Mouse (Mus musculus): Measurements from ENCODE around the gene 2200002D01Rik. TPM values are rescaled to one million over a fixed set of nuclear protein-coding genes. Genes with fewer than 3 reads are reported as not detected.
"Not testable (repeated sequence)": the region's sequence is repeated elsewhere in the genome, so short reads cannot be mapped to it uniquely, and the experiment has no call there.

The 2200002D01Rik gene
- polyA plus RNA-seq, 1 experiment from 2014 or later: 7.6 TPM

GRCm38 (mm10) chr7:29211415-29212198 is 36.7 kb downstream of the 2200002D01Rik start:
- peak overlapping the region; percentile 17; the same call in 1 of the 2 replicates for H3K9ac ChIP-seq
- H3K4me3 ChIP-seq (replicated peaks): peak overlapping the region; percentile 47
- H3K36me3 ChIP-seq: no peaks in the 10 kb centered on the region
- no peaks in the 10 kb centered on the region for H3K27me3 ChIP-seq
- H3K4me2 ChIP-seq: peak overlapping the region; percentile 66
- peak overlapping the region; percentile 89 for H3K27ac ChIP-seq
- H3K4me1 ChIP-seq: peaks cover 25% of the 10 kb centered on the region
- peaks cover 6% of the 10 kb centered on the region; the same call in 1 of the 2 replicates for H3K9me3 ChIP-seq (replicated peaks)
- 3% methylated on average over 34 of the region's 34 CpGs for WGBS
- ATAC-seq (replicated peaks; ENCODE audit: low FRiP score): peak; percentile 80

GRCm38 (mm10) chr7:29211013-29211412 is 37.3 kb downstream of the 2200002D01Rik start:
- ATAC-seq (replicated peaks; ENCODE audit: low FRiP score); H3K9me3 ChIP-seq (replicated peaks); H3K9ac ChIP-seq; H3K27me3 ChIP-seq; H3K36me3 ChIP-seq: not testable (repeated sequence)
- 24% methylated on average over 15 of the region's 15 CpGs for WGBS
- H3K4me1 ChIP-seq: peaks cover 25% of the 10 kb centered on the region
- peak overlapping the region; percentile 66 for H3K4me2 ChIP-seq
- H3K27ac ChIP-seq: peak overlapping the region; percentile 89
- peak overlapping the region; percentile 47 for H3K4me3 ChIP-seq (replicated peaks)

GRCm38 (mm10) chr7:29202577-29202976 is 45.7 kb downstream of the 2200002D01Rik start:
- Histone ChIP-seq H3K4me1 (no peaks in the 10 kb centered on the region), H3K9ac (no peak overlapping the region), H3K4me2 (no peak overlapping the region), H3K4me3 (replicated peaks) (no peak overlapping the region), H3K27me3 (no peaks in the 10 kb centered on the region), H3K9me3 (replicated peaks) (no peaks in the 10 kb centered on the region), H3K36me3 (no peaks in the 10 kb centered on the region), H3K27ac (no peak overlapping the region)
- no peak for ATAC-seq (replicated peaks; ENCODE audit: low FRiP score)
- WGBS: 86% methylated on average over 6 of the region's 6 CpGs

Other genes with a start within 250 kb of the 2200002D01Rik start
- gene Ryr1, start 123.3 kb downstream of the 2200002D01Rik start, polyA plus RNA-seq (2015; fragmentation: Nextera tagmentation; extraction: Ambion mirVana): 1.6 and 1.8 TPM in 2 replicates
- gene Rasgrp4, start 113.6 kb downstream of the 2200002D01Rik start, polyA plus RNA-seq (2015; fragmentation: Nextera tagmentation; extraction: Ambion mirVana): 0.48 and 1.2 TPM in 2 replicates
- gene Fam98c, start 92.2 kb downstream of the 2200002D01Rik start, polyA plus RNA-seq (2015; fragmentation: Nextera tagmentation; extraction: Ambion mirVana): 19.4 and 21.4 TPM in 2 replicates
- gene Ggn, start 78.3 kb downstream of the 2200002D01Rik start, polyA plus RNA-seq (2015; fragmentation: Nextera tagmentation; extraction: Ambion mirVana): 0.72 and 1.00 TPM in 2 replicates
- gene Spred3, start 78.1 kb downstream of the 2200002D01Rik start, polyA plus RNA-seq (2015; fragmentation: Nextera tagmentation; extraction: Ambion mirVana): 3.4 and 4.0 TPM in 2 replicates
- 263 and 266 TPM in 2 replicates for gene Psmd8, start 67.8 kb downstream of the 2200002D01Rik start, polyA plus RNA-seq (2015; fragmentation: Nextera tagmentation; extraction: Ambion mirVana)
- 0.96 and 1.1 TPM in 2 replicates for gene Catsperg1, start 34.4 kb downstream of the 2200002D01Rik start, polyA plus RNA-seq (2015; fragmentation: Nextera tagmentation; extraction: Ambion mirVana)
- 1.6 and 1.7 TPM in 2 replicates for gene Kcnk6, start 16.0 kb downstream of the 2200002D01Rik start, polyA plus RNA-seq (2015; fragmentation: Nextera tagmentation; extraction: Ambion mirVana)
- 122 and 123 TPM in 2 replicates for gene Yif1b, start 10.1 kb downstream of the 2200002D01Rik start, polyA plus RNA-seq (2015; fragmentation: Nextera tagmentation; extraction: Ambion mirVana)
- gene Spint2, start 33.4 kb upstream of the 2200002D01Rik start, polyA plus RNA-seq (2015; fragmentation: Nextera tagmentation; extraction: Ambion mirVana): 236 and 245 TPM in 2 replicates
- 21.0 and 23.7 TPM in 2 replicates for gene Ppp1r14a, start 40.8 kb upstream of the 2200002D01Rik start, polyA plus RNA-seq (2015; fragmentation: Nextera tagmentation; extraction: Ambion mirVana)
- gene Dpf1, start 55.5 kb upstream of the 2200002D01Rik start, polyA plus RNA-seq (2015; fragmentation: Nextera tagmentation; extraction: Ambion mirVana): 3.1 and 5.9 TPM in 2 replicates

All from kidney, embryonic 15.5 days (tissue).